Mouse (Mus musculus): ENCODE measurements at regions not wholly inside any gene's neighbourhood (a gene's known extent, or its start where the extent isn't known, plus 50 kb on each side); places are given as distances from the start of the nearest gene placed in this dataset.
"Not testable (repeated sequence)": the region's sequence is repeated elsewhere in the genome, so short reads cannot be mapped to it uniquely, and the experiment has no call there.

- 28% methylated on average over 4 of the region's 4 CpGs for WGBS
- not testable (repeated sequence) for H3K9ac ChIP-seq; H3K9me3 ChIP-seq (ENCODE audit: low read length); H3K4me1 ChIP-seq (ENCODE audit: insufficient read depth); ATAC-seq; DNase-seq; H3K36me3 ChIP-seq (ENCODE audit: insufficient read depth); H3K27ac ChIP-seq (ENCODE audit: low read depth, low read length); H3K4me2 ChIP-seq (ENCODE audit: low read depth); H3K27me3 ChIP-seq (ENCODE audit: insufficient read depth, low read length); H3K4me3 ChIP-seq (ENCODE audit: low read depth, low read length)
Measured at GRCm38 (mm10) chr1:44331732-44332131, 113.0 kb upstream of the Mettl21e start.

DNA sequence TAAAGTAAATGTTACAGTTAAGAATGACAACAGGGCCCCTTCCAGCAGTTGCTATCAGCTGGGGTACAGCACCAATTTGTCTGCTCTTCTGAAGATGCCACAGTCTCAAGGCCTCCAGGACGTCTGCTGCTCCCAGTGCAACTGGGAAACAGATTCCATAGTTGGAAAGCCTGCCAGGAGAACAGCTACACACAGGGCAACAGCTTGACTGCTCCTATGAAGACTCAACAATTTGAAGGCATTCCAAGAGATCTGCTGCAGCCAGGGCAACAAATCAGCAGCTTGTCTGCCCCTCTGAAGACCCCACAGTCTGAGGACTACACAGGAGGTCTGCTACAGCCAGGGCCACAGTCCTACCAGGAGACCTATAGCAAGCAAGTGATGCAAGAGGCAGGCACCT lies 106.7 kb upstream of the Mettl21e start:
- DNase-seq: peak; percentile 11

More for the DNA sequence above, 106.7 kb upstream of the Mettl21e start:
- no peaks in the 10 kb centered on the region for H3K36me3 ChIP-seq (ENCODE audit: insufficient read depth)
- H3K27me3 ChIP-seq (ENCODE audit: insufficient read depth, low read length): no peaks in the 10 kb centered on the region
- H3K4me3 ChIP-seq (ENCODE audit: low read depth, low read length): no peak overlapping the region
- no peak overlapping the region for H3K4me2 ChIP-seq (ENCODE audit: low read depth)
- no peak for TF ChIP-seq CTCF (IDR thresholded peaks at IDR 0.05; ENCODE audit: low read depth)
- whole genome bisulfite sequencing: 23% methylated on average over 1 of the region's 1 CpGs
- H3K9ac ChIP-seq: no peak overlapping the region
- H3K27ac ChIP-seq (ENCODE audit: low read depth, low read length): no peak overlapping the region
- no peaks in the 10 kb centered on the region for H3K9me3 ChIP-seq (ENCODE audit: low read length)
- ATAC-seq: peak; percentile 62
- no peaks in the 10 kb centered on the region for H3K4me1 ChIP-seq (ENCODE audit: insufficient read depth)
